Mouse (Mus musculus): ENCODE results near the gene Coro1c.

GRCm38 (mm10) chr5:113943328-113943727 is 34.8 kb upstream of the Coro1c start:
- TF ChIP-seq MYC (IDR thresholded peaks at IDR 0.05; ENCODE audit: low read depth, low read length): no peak
- no peak for TF ChIP-seq BHLHE40 (IDR thresholded peaks at IDR 0.05; ENCODE audit: borderline replicate concordance, low read depth, low read length)
- TF ChIP-seq CTCF (IDR thresholded peaks at IDR 0.05 in 2 of 3, conservative IDR thresholded peaks at IDR 0.05 in 1 of 3; ENCODE audit: control insufficient read depth in 1 of 3, insufficient read depth in 1 of 3, low read depth in 2 of 3, low read length in 3 of 3, poor library complexity in 1 of 3, severe bottlenecking in 1 of 3): no peak
- no peak for TF ChIP-seq GABPA (IDR thresholded peaks at IDR 0.05; ENCODE audit: low read depth, low read length)
- TF ChIP-seq POLR2AphosphoS2 (IDR thresholded peaks at IDR 0.05; ENCODE audit: low read length): no peak
- no peak for TF ChIP-seq TCF12 (IDR thresholded peaks at IDR 0.05; ENCODE audit: low read depth, low read length)

All from MEL (cell line).